Mouse (Mus musculus): ENCODE measurements around the gene Zfp971. TPM values are rescaled to one million over a fixed set of nuclear protein-coding genes. Genes with fewer than 3 reads are reported as not detected.

Zfp971 gene
- polyA plus RNA-seq, 1 experiment from 2014 or later = 13.0 TPM

Other genes starting within 250 kb of the Zfp971 start
- gene Gm14325, start 182.9 kb upstream of the Zfp971 start, polyA plus RNA-seq (2014; fragmentation: Nextera tagmentation; extraction: Ambion mirVana) = 34.5 and 36.1 TPM in 2 replicates
- 1.9 and 3.5 TPM in 2 replicates for gene Gm14327, start 126.2 kb upstream of the Zfp971 start, polyA plus RNA-seq (2014; fragmentation: Nextera tagmentation; extraction: Ambion mirVana)
- not detected in 2 replicates for gene Zfp972, start 97.7 kb upstream of the Zfp971 start, polyA plus RNA-seq (2014; fragmentation: Nextera tagmentation; extraction: Ambion mirVana)
- 14.4 and 15.4 TPM in 2 replicates for gene Gm14326, start 66.0 kb upstream of the Zfp971 start, polyA plus RNA-seq (2014; fragmentation: Nextera tagmentation; extraction: Ambion mirVana)
- gene Zfp931, start 55.2 kb downstream of the Zfp971 start, polyA plus RNA-seq (2014; fragmentation: Nextera tagmentation; extraction: Ambion mirVana) = 12.9 and 15.7 TPM in 2 replicates
- gene Phactr3, start 95.7 kb downstream of the Zfp971 start, polyA plus RNA-seq (2014; fragmentation: Nextera tagmentation; extraction: Ambion mirVana) = 4.2 and 4.3 TPM in 2 replicates